21 mouse cellular contexts compared by ENCODE assay signal in genomic region chr6:127901261-127901660, GRCm38 (mm10). TPM values are rescaled to one million over a fixed set of nuclear protein-coding genes. Genes with fewer than 3 reads are reported as not detected.
DNase-seq lines count a peak whose midpoint lies in the region; ATAC-seq lines count a peak whose summit lies in the region.
"Had no signal": no experiment of that assay in that cellular context is flagged by ENCODE, and none has a peak within 500 bp of the region (broad histone marks: within the 10 kb centered on the region; RNA-seq: fewer than 3 reads in every experiment).

No protein-coding gene starts in this region.

- no peaks in the 10 kb centered on the region for H3K36me3 ChIP-seq in forebrain, embryonic 13.5 days (ENCODE audit: poor library complexity, severe bottlenecking)
- no peaks in the 10 kb centered on the region for H3K36me3 ChIP-seq in forebrain, embryonic 15.5 days
- peaks cover 5% of the 10 kb centered on the region for H3K36me3 ChIP-seq in hindbrain, embryonic 13.5 days
- H3K36me3 ChIP-seq in hindbrain, embryonic 14.5 days (replicated peaks; ENCODE audit: control insufficient read depth, insufficient read depth): no peaks in the 10 kb centered on the region
- no peaks in the 10 kb centered on the region for H3K36me3 ChIP-seq in midbrain, embryonic 14.5 days (ENCODE audit: control insufficient read depth, insufficient read depth, low read length)
- no peaks in the 10 kb centered on the region for H3K36me3 ChIP-seq in midbrain, embryonic 15.5 days (replicated peaks)
- H3K36me3 ChIP-seq: midbrain, embryonic 12.5 days had no signal

- no peak for DNase-seq in hindbrain, embryonic 14.5 days (ENCODE audit: low spot score)
- DNase-seq in midbrain, embryonic 14.5 days: peak; percentile 28
- no peak for DNase-seq in spleen, adult 12 weeks (ENCODE audit: low spot score)
- DNase-seq: adrenal gland, postnatal 14 days; cerebellum, adult 11-12 months; cerebellum, postnatal 25 days; layer of hippocampus, postnatal 36 days; liver; lung, adult 2 months; right cerebral cortex, postnatal 4 days; thymus, adult 2 months; thymus, postnatal 36 days had no signal

- H3K4me2 ChIP-seq in forebrain, embryonic 13.5 days: no peak overlapping the region
- no peak overlapping the region for H3K4me2 ChIP-seq in forebrain, embryonic 15.5 days (replicated peaks)
- no peak overlapping the region for H3K4me2 ChIP-seq in hindbrain, embryonic 13.5 days
- no peak overlapping the region for H3K4me2 ChIP-seq in hindbrain, embryonic 14.5 days (replicated peaks)
- H3K4me2 ChIP-seq in midbrain, embryonic 14.5 days (ENCODE audit: low read length): no peak overlapping the region
- no peak overlapping the region for H3K4me2 ChIP-seq in midbrain, embryonic 15.5 days
- H3K4me2 ChIP-seq: midbrain, embryonic 12.5 days had no signal

- H3K4me1 ChIP-seq in forebrain, embryonic 13.5 days: 0 out of 2 replicates have a peak, but pooled peaks cover 5% of the 10 kb centered on the region
- peaks cover 8% of the 10 kb centered on the region; the same call in 1 of the 2 replicates for H3K4me1 ChIP-seq in forebrain, embryonic 15.5 days
- peaks cover 33% of the 10 kb centered on the region for H3K4me1 ChIP-seq in hindbrain, embryonic 13.5 days (replicated peaks)
- peaks cover 17% of the 10 kb centered on the region; the same call in 1 of the 2 replicates for H3K4me1 ChIP-seq in hindbrain, embryonic 14.5 days (replicated peaks; ENCODE audit: control insufficient read depth, insufficient read depth, low read length)
- peaks cover 4% of the 10 kb centered on the region; the same call in 1 of the 2 replicates for H3K4me1 ChIP-seq in midbrain, embryonic 14.5 days (ENCODE audit: control insufficient read depth, insufficient read depth, low read length)
- no peaks in the 10 kb centered on the region; the same call in 1 of the 2 replicates for H3K4me1 ChIP-seq in midbrain, embryonic 15.5 days
- H3K4me1 ChIP-seq: megakaryocyte, embryonic 14.5 days; midbrain, embryonic 12.5 days had no signal

- H3K27ac ChIP-seq in forebrain, embryonic 13.5 days: 0 out of 2 replicates have a peak overlapping the region, but pooled peaks have one; percentile 8
- no peak overlapping the region for H3K27ac ChIP-seq in forebrain, embryonic 15.5 days (replicated peaks)
- peak overlapping the region; percentile 31; the same call in 1 of the 2 replicates for H3K27ac ChIP-seq in hindbrain, embryonic 13.5 days
- no peak overlapping the region for H3K27ac ChIP-seq in hindbrain, embryonic 14.5 days
- no peak overlapping the region for H3K27ac ChIP-seq in midbrain, embryonic 14.5 days (replicated peaks; ENCODE audit: low read depth, low read length)
- no peak overlapping the region for H3K27ac ChIP-seq in midbrain, embryonic 15.5 days
- H3K27ac ChIP-seq: kidney, postnatal 0 days; liver, embryonic 14.5 days; midbrain, embryonic 12.5 days had no signal

- no peak overlapping the region for H3K9ac ChIP-seq in forebrain, embryonic 13.5 days
- H3K9ac ChIP-seq in forebrain, embryonic 15.5 days (replicated peaks): no peak overlapping the region
- no peak overlapping the region for H3K9ac ChIP-seq in hindbrain, embryonic 13.5 days
- no peak overlapping the region for H3K9ac ChIP-seq in hindbrain, embryonic 14.5 days
- no peak overlapping the region for H3K9ac ChIP-seq in midbrain, embryonic 14.5 days (replicated peaks; ENCODE audit: low read length)
- no peak overlapping the region for H3K9ac ChIP-seq in midbrain, embryonic 15.5 days
- H3K9ac ChIP-seq: liver, embryonic 14.5 days; midbrain, embryonic 12.5 days had no signal

- no peaks in the 10 kb centered on the region for H3K9me3 ChIP-seq in forebrain, embryonic 13.5 days (replicated peaks)
- H3K9me3 ChIP-seq in forebrain, embryonic 15.5 days: no peaks in the 10 kb centered on the region
- H3K9me3 ChIP-seq in hindbrain, embryonic 13.5 days: no peaks in the 10 kb centered on the region
- no peaks in the 10 kb centered on the region for H3K9me3 ChIP-seq in hindbrain, embryonic 14.5 days (ENCODE audit: control insufficient read depth, low read length)
- no peaks in the 10 kb centered on the region for H3K9me3 ChIP-seq in midbrain, embryonic 14.5 days (ENCODE audit: control insufficient read depth, low read length)
- no peaks in the 10 kb centered on the region for H3K9me3 ChIP-seq in midbrain, embryonic 15.5 days
- H3K9me3 ChIP-seq: midbrain, embryonic 12.5 days had no signal

- WGBS in forebrain, embryonic 13.5 days: 64% methylated on average over 3 of the region's 3 CpGs
- whole genome bisulfite sequencing in forebrain, embryonic 15.5 days: 47% methylated on average over 3 of the region's 3 CpGs
- 58% methylated on average over 3 of the region's 3 CpGs for WGBS in hindbrain, embryonic 13.5 days
- WGBS in hindbrain, embryonic 14.5 days: 63% methylated on average over 3 of the region's 3 CpGs
- WGBS in midbrain, embryonic 14.5 days: 67% methylated on average over 3 of the region's 3 CpGs
- 60% methylated on average over 3 of the region's 3 CpGs for WGBS in midbrain, embryonic 15.5 days

- H3K27me3 ChIP-seq in forebrain, embryonic 13.5 days: no peaks in the 10 kb centered on the region
- no peaks in the 10 kb centered on the region for H3K27me3 ChIP-seq in forebrain, embryonic 15.5 days
- H3K27me3 ChIP-seq in hindbrain, embryonic 13.5 days: no peaks in the 10 kb centered on the region
- H3K27me3 ChIP-seq in hindbrain, embryonic 14.5 days (ENCODE audit: control insufficient read depth, insufficient read depth, low read length): no peaks in the 10 kb centered on the region
- no peaks in the 10 kb centered on the region for H3K27me3 ChIP-seq in midbrain, embryonic 14.5 days (ENCODE audit: control insufficient read depth, insufficient read depth, low read length)
- no peaks in the 10 kb centered on the region for H3K27me3 ChIP-seq in midbrain, embryonic 15.5 days (replicated peaks)
- H3K27me3 ChIP-seq: midbrain, embryonic 12.5 days had no signal

- ATAC-seq in forebrain, embryonic 13.5 days: 0 out of 2 replicates have a peak, but pooled peaks have one; percentile 51
- ATAC-seq in forebrain, embryonic 15.5 days (replicated peaks): no peak
- no peak for ATAC-seq in hindbrain, embryonic 13.5 days (ENCODE audit: low FRiP score)
- ATAC-seq in hindbrain, embryonic 14.5 days (ENCODE audit: low FRiP score): no peak
- ATAC-seq in midbrain, embryonic 14.5 days (ENCODE audit: low FRiP score, low TSS enrichment): no peak
- no peak for ATAC-seq in midbrain, embryonic 15.5 days (replicated peaks)
- ATAC-seq: intestine, embryonic 16.5 days had no signal

- H3K4me3 ChIP-seq in forebrain, embryonic 13.5 days: no peak overlapping the region
- no peak overlapping the region for H3K4me3 ChIP-seq in forebrain, embryonic 15.5 days
- no peak overlapping the region for H3K4me3 ChIP-seq in hindbrain, embryonic 13.5 days
- no peak overlapping the region for H3K4me3 ChIP-seq in hindbrain, embryonic 14.5 days (replicated peaks; ENCODE audit: low read length)
- H3K4me3 ChIP-seq in midbrain, embryonic 14.5 days (replicated peaks; ENCODE audit: low read depth, low read length): no peak overlapping the region
- H3K4me3 ChIP-seq in midbrain, embryonic 15.5 days: no peak overlapping the region
- H3K4me3 ChIP-seq: megakaryocyte, embryonic 14.5 days; midbrain, embryonic 12.5 days had no signal

RNA-seq across cellular contexts. Expression of gene Tspan11, which starts 13.9 kb away (rescaled TPM):
- 10.6 and 14.7 TPM in 2 replicates for polyA plus RNA-seq in forebrain, embryonic 13.5 days (2015; fragmentation: Nextera tagmentation; extraction: Ambion mirVana)
- polyA plus RNA-seq in forebrain, embryonic 15.5 days (2015; fragmentation: Nextera tagmentation; extraction: Ambion mirVana): 10.8 and 11.8 TPM in 2 replicates
- polyA plus RNA-seq in hindbrain, embryonic 13.5 days (2015; fragmentation: Nextera tagmentation; extraction: Ambion mirVana): 8.6 and 8.7 TPM in 2 replicates
- polyA plus RNA-seq in hindbrain, embryonic 14.5 days (2014; fragmentation: Nextera tagmentation; extraction: Ambion mirVana): 4.2 and 5.6 TPM in 2 replicates
- 5.0 and 8.4 TPM in 2 replicates for polyA plus RNA-seq in midbrain, embryonic 14.5 days (2014; fragmentation: Nextera tagmentation; extraction: Ambion mirVana)
- polyA plus RNA-seq in midbrain, embryonic 15.5 days (2015; fragmentation: Nextera tagmentation; extraction: Ambion mirVana): 4.8 and 6.9 TPM in 2 replicates

Comparison
In these comparisons a context has a peak if more than half of its experiments do, and no peak if none do; other contexts are left out.
1. H3K27ac ChIP-seq: peak in forebrain, embryonic 13.5 days (single experiment) and hindbrain, embryonic 13.5 days (single experiment); none in forebrain, embryonic 15.5 days (single experiment), hindbrain, embryonic 14.5 days (single experiment), midbrain, embryonic 14.5 days (single experiment) and midbrain, embryonic 15.5 days (single experiment).